Mouse (Mus musculus) brain, embryonic 14.5 days (tissue): ENCODE measurements at regions not wholly inside any gene's neighbourhood (a gene's known extent, or its start where the extent isn't known, plus 50 kb on each side); places are given as distances from the start of the nearest gene placed in this dataset.

Source experiments
- CTCF ChIP-seq: fragments of 200-500 bp; IDR thresholded peaks from 2 replicates; pipeline ENCODE4 v1.5.1; 2012; ENCODE audit warnings: inconsistent platforms, mild to moderate bottlenecking, moderate library complexity, borderline replicate concordance; ENCODE audit not compliant: insufficient read depth, insufficient read length; ENCODE audit errors: extremely low read depth
- POLR2A ChIP-seq: fragments of 200-500 bp; IDR thresholded peaks from 2 replicates; pipeline ENCODE4 v1.6.1; 2012; ENCODE audit warnings: mild to moderate bottlenecking, inconsistent platforms, borderline replicate concordance; ENCODE audit not compliant: poor library complexity, insufficient read depth, insufficient read length, severe bottlenecking; ENCODE audit errors: extremely low read depth

GRCm38 (mm10) chr17:51371937-51372479, 192.9 kb upstream of the Tbc1d5 start:
- no peak for TF ChIP-seq POLR2A
- no peak for TF ChIP-seq CTCF
